Mouse (Mus musculus): Measurements from ENCODE around the gene Crtc2.
"Not testable (repeated sequence)": the region's sequence is repeated elsewhere in the genome, so short reads cannot be mapped to it uniquely, and the experiment has no call there.

The Crtc2 gene

DNA sequence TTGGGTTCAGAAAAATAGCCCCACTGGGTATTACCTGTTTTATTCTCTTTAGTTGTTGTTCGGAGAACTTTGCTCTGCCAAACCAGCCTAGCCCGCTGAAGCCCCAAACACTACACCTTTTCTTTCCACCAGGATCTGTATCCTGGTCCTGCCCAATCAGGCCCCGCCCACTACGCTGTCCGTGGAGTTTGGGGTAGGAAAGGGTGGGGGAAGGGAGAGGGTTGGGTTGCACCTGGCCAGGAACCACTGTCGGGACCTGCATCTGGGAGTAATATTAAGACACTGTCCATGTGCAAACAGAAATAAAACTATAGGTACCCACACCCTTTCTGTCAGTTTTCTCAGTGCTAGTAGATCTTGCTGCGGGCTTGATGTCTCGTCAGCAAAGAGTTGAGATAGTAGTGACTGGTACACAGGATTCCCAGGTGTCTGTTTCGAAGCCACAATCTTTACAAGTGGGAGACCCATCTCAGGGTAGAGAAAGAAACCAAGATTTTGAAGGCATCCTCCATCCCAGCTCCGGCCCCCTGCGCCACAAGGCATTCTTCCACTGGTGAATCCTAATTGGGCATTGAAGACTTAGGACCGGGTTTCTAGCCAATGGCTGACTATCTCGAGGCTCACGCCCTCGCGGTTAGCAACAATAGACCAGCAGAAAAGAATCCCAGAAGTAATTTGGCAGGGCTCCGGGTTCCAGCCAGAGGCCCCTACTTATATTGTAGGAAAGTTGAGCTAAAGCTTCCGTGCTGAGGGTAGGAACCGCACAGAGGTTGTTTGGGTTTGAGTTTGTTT lies 10.8 kb upstream of the Crtc2 start, which contains the start of gene Creb3l4:
Gene Creb3l4 (minus strand): TSS at position 529 of the 792 bp plus-strand sequence.
- DNase-seq (ENCODE audit: extremely low spot score, low spot score): peak; percentile 69

DNA sequence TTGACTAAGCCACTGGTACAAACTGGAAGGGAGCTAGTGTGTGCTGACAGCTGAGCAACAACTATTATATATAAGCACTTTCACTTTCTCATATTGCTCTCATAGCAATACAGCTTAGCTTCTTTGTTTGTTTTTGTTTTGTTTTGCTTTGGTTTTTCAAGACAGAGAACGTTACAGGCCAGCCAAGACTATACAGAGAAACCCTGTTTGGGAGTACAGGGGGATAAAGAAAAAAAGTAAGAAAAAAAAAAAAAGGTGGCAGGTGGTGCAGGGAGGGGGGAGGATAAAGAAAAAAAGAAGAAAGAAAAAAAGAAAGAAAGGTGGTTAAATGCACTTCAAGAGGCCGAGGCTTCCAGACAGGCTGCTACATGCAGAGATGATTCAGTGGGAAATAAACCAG lies 8.6 kb upstream of the Crtc2 start:
- DNase-seq (ENCODE audit: extremely low spot score, low spot score): no peak

DNA sequence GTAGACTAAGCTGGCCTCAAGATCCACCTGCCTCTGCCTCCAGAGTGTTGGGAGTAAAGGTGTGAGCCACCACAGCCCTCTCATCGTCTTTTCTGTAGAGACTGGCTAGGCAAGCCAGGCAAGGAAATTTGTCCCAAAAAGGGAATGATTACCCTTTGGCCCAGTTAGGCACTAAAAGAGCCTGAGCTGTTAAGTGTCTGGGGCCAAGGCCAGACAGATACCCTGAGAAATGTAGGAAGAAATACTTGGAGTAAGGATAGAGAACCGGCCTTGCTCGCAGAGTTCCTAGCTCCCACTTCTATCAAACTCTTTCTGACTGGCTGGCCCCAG lies 6.4 kb upstream of the Crtc2 start:
- no peak for DNase-seq (ENCODE audit: extremely low spot score, low spot score)

DNA sequence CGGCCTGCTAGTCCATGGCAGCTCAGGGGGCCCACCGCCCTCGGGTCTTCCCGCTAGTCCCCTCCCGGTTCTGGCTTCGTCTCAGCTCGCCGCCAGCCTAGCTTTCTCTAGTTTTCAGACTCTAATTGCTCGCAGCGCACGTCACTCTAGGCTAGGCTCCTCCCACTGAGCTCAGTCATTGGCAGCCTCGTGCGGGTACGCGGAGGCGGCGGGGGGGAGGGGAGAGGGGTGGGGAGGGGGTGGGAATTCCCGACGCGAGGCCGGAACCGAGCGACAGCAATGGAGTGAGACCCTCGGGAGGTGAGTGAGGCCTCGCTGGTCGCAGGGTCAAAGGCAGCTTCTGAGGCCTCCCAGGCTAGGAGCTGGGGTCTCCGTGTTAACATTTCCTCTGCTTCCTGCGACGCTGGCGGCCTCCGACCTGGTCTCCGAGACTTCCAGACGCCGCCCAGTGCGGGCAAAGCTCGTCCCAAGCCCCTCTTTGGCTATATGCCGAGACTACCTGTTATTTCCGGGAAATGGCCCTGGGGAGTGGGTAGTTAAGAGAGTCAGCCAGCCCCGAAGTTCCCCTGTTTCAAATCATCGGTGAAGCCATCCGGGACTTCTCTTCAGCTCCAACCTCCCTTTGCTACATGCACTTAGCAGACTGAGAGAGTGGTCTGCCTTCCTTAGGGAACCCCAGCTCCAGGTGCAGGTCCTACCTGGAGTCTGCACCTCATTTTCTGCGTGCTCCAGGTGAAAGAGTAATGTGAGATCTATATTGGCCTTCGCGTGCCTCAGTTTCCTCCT lies 5.8 kb upstream of the Crtc2 start, which contains the start of gene Slc39a1:
Gene Slc39a1 (plus strand): TSS at position 213 of the 786 bp plus-strand sequence.
- DNase-seq (ENCODE audit: extremely low spot score, low spot score): peak; percentile 92

DNA sequence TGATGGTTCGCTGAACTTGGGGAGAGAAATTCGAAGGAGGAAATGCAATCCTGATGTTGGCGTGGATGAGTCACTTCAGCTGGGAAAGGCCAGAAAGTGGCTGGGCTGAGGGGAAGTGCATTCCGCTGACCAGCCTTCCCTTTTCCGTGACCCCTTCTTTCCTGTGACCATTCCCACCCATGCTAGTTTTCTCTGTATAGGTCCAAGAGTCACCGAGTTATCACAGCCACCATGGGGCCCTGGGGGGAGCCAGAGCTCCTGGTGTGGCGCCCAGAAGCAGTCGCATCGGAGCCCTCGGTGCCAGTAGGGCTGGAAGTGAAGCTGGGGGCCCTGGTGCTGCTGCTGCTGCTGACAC lies 5.2 kb upstream of the Crtc2 start:
- no peak for DNase-seq (ENCODE audit: extremely low spot score, low spot score)

DNA sequence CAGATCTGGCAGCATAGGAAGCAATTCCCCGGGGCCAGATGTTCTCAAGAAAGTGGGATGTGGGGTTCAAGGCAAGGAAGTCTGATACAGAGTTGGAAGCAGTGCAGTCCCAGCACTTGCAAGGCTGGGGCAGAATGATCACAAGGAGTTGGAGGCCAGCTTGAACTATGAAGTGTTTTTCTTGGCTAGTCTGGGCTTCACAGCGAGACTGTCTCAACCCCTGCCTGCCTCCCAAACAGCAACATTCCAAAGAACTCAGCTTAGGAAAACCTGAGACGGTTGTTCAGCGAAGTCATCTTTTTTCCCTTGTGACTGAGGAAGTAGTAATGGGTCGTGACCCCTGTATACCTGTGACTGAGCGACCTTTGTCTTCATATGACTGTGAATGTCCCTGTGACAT lies 3.2 kb upstream of the Crtc2 start:
- DNase-seq (ENCODE audit: extremely low spot score, low spot score): no peak

DNA sequence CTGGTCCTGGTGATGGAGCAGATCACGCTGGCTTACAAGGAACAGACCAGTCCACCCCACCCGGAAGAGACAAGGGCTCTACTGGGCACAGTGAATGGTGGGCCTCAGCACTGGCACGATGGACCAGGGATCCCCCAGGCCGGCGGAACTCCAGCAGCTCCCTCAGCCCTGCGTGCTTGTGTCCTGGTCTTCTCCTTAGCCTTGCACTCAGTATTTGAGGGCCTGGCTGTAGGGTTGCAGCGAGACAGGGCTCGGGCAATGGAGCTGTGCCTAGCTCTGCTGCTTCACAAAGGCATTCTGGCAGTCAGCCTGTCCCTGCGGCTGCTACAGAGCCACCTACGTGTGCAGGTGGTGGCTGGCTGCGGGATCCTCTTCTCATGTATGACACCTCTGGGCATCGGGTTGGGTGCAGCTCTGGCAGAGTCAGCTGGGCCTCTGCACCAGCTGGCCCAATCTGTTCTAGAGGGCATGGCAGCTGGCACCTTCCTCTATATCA lies 2.2 kb upstream of the Crtc2 start:
- DNase-seq (ENCODE audit: extremely low spot score, low spot score): not testable (repeated sequence)

DNA sequence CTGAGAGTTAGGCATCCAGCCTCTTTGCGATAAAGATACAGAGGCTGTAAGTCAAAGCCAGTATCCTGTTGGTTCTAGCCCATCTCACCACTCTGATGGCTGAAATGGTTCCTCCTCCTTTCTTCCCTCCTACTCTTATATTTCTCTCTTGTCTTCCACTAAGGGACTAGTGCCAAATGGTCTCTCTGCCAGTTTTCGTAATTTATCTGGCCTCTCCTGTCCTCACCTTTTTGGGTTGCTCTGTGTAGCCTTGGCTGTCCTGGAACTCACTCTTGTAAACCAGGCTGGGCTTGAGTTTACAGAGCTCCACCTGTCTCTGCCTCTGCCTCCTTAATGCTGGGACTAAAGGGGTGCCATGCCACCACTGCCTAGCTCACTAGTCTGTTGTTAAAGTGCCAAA lies 1.3 kb upstream of the Crtc2 start:
- DNase-seq (ENCODE audit: extremely low spot score, low spot score): not testable (repeated sequence)

DNA sequence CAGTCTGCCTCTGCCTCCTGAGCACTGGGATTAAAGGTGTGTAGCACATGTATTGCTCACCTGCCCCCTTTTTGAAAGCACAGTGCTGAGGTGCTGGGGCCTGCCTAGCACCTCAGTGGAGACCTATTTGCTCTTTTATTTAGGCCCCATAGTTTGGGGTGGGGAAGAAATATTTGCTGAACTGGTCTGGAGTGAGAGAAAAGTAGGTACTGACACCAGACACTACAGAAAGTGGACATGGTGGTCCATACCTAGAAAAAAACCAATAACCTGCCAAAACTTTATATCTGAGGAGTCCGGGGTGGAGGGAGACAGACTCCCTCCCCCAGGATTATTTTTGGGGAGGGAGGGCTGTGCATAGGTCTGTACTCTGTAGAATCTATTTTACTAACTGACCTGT lies 789 bp upstream of the Crtc2 start:
- DNase-seq (ENCODE audit: extremely low spot score, low spot score): not testable (repeated sequence)

DNA sequence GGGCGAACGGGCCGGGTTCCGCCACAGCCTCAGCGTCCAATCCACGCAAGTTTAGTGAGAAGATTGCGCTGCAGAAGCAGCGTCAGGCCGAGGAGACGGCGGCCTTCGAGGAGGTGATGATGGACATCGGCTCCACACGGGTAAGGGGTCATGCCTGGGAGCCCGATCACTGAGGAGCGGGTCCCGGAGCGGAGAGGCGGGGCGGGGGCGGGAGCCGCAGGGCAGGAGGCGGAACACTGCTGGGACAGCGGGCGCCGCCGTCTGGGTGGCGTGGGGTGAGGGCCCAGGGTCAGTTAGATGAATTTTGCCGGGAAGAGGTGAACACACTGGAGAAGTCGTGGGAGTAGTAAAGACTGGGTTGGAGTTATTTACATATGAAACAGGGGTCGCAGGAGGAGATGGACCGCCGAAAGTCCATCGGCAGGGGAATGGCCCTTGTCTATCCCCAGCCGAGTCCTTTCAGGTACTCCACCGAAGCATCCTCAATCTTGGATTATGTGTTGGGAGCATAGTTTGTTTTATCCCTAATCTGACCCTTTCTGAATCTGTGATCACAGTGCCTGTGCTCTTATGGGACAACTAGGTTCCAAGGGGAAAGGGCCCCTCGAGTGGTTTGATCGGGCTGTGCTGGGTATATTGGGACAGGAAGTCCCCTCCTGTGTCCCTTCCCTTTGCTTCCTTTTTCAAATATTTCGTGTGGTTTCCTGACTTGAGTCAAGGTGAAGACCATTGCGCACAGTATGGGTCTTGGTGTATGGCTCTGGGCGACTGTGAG lies 643 bp downstream of the Crtc2 start:
- DNase-seq (ENCODE audit: extremely low spot score, low spot score): no peak

DNA sequence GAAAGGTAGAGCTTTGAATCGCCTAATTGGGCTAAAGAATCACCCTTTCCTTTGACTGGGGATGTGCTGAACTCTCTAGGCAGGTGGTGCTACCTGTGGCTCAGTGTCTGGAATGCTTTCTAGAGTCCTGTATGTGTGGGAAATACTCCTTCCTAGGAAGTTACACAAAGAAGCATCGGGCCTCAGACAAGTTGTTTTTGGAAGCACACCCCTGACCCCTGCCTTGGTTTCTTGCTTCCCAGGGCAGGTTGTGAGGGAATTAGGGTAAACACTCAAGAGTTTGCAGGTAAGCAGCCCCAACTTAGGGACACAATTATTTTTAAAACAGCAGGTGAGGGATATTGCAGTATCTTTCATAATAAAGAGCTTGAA lies 1.2 kb downstream of the Crtc2 start:
- no peak for DNase-seq (ENCODE audit: extremely low spot score, low spot score)

DNA sequence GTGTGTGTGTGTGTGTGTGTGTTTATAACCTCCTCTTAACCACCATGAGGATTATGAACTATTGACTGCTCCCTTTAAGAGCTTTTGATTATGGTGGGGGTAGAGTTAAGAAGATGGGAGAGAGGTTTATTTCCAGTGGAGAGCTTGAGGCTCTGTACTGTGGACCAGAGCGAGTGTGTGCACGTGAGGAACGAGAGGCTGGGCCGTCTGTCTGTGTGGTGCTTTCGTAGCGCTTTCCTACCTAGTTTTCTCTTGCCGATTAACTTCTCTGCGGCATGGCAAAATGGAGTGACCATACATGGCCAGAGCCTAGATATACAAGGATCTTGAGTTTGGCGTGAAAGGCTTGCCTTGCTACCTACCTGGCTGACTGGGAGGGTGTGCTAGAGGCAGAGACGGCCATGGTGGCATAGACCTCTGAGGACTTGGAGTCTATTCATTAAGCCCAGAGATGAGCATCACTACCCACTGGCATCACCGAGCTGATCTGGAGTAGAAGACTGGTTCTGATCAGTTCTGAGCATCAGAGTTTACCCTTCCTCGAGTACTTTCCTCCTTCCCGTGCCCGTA lies 1.9 kb downstream of the Crtc2 start:
- no peak for DNase-seq (ENCODE audit: extremely low spot score, low spot score)

DNA sequence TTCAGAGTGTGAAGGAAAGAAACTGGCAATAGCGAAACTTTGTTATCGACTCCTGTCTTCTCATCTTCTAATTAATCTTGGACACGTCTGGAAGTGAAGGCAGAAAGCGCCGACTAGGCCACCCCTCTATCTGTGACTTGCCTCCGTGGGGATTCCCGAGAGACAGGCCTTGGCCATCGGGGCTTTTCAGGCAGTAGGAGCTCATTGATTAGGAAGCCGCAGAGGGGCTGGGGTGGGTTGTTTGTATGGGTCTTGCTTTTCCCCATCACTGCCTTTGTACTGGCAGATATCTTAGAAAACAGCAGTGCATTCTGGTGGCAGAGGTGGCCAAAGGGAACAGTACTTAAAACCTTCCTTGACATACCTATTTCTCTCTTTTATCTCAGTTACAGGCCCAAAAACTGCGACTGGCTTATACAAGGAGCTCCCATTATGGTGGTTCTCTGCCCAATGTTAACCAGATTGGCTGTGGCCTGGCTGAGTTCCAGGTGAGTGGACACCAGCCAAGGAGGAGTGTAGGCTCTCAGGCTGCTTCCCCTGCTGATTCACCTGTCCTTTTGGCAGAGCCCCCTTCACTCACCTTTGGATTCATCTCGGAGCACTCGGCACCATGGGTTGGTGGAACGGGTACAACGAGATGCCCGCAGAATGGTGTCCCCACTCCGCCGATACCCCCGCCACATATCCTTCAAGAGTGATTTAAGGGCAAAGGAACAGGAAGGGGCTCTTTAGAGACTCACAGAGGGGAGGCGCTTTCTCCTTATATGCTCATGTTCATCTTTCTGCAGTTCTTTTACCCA lies 3.0 kb downstream of the Crtc2 start:
- no peak for DNase-seq (ENCODE audit: extremely low spot score, low spot score)

DNA sequence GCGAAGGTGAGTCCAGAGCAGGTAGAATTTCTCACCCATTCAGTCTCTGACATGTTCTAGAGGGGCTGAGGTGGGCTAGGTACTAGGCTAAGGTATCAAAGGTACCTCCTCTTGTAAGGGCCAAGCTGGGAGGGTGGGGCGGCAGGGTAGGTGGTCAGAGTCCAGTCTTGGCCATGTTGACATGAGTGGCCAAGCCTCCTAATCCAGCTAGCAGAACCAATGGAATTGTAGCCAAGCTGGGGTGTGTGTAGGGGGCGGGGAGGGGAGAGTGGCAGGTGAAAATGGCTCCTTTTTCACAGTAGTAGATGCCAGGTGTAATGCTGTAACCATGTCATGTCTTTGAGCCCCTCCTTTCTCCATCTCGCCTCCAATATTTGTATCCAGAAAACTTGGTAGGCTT lies 4.6 kb downstream of the Crtc2 start:
- no peak for DNase-seq (ENCODE audit: extremely low spot score, low spot score)

DNA sequence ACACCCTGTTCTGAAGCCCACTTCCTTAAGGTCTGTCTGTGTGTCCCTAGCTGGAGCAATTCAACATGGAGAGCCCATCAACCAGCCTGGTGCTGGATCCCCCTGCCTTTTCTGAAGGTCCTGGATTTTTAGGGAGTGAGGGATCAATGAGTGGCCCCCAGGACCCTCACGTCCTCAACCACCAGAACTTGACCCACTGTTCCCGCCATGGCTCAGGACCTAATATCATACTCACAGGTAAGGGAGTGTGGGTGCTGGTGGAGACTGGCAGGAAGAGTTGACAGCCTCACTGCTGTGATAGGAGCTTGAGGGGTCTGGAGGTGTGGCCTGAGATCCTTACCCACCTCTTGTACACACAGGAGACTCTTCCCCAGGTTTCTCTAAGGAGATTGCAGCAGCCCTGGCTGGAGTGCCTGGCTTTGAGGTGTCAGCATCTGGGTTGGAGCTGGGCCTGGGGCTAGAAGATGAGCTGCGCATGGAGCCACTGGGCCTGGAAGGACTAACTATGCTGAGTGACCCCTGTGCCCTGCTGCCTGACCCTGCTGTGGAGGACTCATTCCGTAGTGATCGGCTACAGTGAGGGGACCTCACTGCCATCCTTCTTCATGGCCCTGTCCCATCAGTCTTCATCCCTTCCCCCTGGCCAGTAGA lies 9.3 kb downstream of the Crtc2 start:
- DNase-seq (ENCODE audit: extremely low spot score, low spot score): no peak

DNA sequence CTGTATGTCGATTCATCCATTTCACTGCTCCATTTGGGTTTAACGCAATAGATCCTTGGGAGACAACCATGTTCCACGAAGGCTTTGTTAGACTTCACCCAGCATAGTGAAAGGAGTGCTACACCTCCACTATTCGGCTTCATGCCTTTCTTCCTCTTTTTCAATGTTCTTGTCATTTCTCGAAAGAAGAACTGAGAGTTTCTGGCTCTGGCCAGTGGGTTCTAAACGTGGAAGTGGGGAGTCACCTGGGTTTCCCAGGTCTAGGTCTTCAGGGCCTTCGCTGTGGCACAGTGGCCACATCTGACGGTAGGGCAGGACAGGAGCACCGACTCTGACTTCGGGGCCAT lies 10.7 kb downstream of the Crtc2 start:
- no peak for DNase-seq (ENCODE audit: extremely low spot score, low spot score)

DNA sequence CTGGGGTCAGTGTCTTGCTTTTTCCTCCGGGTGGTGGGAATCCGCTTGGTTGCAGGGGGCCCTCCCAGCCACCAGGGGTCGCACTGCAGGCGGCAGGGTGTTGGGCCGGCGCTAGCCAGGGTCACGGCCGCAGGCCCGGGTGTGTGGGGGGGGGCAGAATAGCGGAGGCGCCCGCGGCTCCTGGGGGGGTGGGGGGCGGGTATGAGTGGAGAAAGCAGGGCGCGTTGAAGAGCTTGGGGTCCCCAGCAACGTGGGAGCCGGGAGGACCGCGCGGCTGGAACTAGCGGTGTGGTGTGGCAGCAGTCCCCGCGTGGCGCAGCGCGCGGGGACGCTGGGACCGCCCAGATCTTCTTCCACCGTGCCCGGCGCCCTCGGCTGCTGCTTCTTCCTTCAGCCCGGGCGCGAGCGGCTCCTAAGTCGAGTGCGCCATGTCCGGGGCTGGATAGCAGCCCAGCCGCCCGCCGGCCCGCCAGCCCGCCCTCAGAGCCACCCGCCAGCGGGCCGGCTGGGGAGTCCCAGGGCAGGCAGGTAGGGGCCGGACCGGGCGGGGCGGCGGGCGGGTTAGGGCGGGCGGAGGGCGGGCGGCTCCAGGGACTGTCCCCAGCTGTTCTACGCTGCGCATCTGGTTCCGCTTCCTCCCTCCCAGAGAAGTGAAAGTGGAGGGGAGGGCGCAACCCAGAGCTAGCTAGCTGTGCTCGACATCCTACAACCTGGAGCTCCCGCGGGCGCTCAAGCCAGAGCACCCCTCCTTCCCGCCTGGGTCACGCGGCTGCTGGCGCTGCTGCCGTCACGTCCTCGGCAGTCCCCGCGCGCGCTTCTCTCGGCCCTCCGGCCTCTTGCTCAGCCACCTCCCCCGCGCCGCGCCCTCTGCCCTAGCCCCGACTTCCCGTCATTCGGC lies 11.3 kb downstream of the Crtc2 start, which contains the start of gene Dennd4b:
Gene Dennd4b (plus strand): TSS at position 152 of the 898 bp plus-strand sequence.
- peak; percentile 94 for DNase-seq (ENCODE audit: extremely low spot score, low spot score)

DNA sequence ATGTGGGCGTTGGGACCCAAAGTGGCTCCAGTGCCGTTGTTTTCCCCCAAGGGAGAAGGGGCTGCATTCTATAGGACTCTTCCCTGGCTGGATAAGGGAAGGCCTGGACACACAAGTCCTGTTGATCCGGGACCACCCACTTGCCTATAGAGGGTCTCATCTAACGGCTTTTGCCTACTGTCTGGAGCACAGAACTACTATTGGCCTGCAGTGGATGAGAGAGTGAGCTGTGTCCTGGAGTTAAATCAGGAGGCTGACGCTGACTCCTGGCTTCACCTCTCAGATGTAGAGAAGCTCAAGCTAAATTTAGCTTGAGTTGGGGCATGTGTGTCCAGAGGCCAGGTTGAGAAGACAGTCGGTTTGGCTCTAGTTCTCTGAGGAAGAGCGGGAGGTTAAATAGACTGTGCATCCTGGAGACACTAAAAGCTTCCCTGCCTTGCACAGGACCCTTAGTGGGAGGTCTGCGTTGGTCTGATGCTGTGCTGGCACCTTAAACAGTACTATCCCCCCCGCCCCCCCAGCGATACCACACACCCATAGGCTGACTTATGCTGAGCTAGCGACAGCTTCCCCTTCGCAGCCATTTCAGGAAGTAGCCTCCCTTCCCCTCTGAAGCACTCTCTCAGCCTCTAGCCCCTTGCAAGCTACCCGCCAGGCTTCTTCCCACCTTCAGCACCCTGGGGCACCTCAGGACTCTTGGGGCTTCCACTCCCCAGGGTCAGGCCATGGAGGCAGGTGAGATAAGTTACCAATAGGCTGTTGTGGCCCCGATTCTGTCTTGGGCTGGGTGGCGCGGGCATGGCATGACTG lies 12.2 kb downstream of the Crtc2 start:
- no peak for DNase-seq (ENCODE audit: extremely low spot score, low spot score)

Measured in neural tube, embryonic 10.5 days (tissue).